Mouse (Mus musculus) thymus, postnatal 10 days (tissue): ENCODE results near the gene Snd1.

ENCODE experiments used
- DNase-seq, 2 experiments: peaks; one replicate each; pipeline ENCODE4 v3.0.0; 2021; ENCODE audit warnings: low spot score in 2 of 2

Snd1 gene

DNA sequence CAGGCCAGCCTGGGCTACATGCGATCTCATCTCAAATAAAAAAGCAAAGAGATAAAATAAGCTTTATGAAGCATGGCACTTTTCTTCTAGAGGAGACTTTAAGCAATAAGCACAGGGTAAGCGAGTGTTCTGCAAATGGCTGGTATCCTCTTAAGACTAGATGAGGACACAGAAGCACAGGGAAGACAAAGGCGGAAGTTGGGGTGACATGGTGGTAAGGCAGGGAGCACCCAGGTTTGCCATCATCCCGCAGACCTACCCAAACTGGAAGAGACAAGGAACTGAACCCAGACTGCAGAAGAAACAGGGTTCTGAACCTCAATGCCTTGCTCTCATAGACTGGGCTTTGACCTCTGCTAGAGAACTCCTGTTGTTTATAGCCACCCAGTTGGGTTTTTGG lies 119.8 kb downstream of the Snd1 start:
- DNase-seq: no peak

DNA sequence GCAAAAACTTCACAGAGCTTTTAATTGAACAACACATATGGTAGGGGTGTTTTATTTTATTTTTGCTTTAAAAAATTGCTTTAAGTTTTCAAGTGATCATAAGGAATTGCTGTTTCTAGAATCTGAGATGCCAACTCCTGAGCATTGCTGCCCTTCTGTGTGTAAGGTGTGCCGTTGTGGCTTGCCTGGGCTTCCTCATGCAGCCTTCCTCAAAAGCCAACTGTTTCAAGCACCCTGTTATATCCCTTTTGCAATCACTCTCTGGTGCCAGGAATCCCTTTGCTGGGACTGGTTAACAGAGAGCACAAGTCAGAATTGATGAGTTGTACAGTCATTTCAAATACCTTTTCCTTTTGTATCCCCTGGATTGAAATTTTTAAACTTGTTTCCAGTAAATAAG lies 120.3 kb downstream of the Snd1 start:
- no peak for DNase-seq

DNA sequence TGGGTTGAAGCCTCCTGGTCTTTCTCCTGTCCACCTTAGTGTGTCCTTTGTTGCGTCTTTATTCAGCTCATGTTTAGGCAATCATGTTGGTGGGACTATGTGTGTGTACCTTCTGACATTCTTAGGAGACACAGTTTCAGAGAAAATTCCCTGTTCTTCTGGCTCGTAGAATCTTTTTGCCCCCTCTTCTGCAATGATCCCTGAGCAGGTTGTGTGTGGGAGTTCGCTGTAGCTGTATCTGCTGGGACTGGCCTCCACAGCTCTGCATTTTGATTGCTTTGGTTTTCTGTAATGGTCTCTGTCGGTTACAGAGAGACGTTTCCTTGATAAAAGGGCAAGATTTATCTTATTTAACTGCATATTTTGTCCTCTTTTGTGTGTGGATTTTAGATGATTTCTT lies 122.3 kb downstream of the Snd1 start:
- DNase-seq: no peak

DNA sequence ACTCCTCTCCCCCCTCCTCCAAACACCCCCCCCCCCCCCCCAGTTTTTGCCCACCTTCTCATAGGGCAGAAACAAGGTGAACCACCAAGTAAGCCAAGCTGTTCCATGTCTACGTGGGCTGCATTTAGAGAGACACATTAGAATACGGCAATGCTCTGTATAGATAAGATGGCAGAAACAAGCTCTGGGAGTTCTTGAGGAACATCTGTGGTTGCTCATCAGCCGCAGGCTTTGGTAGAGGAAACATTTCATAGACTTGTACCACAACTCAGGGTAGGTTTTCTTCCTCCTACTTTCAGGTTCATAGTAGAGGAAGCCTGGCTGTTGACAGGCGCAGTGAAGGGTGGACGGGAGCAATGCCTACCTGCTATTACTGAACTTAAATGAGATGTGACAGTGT lies 124.2 kb downstream of the Snd1 start:
- DNase-seq: no peak

DNA sequence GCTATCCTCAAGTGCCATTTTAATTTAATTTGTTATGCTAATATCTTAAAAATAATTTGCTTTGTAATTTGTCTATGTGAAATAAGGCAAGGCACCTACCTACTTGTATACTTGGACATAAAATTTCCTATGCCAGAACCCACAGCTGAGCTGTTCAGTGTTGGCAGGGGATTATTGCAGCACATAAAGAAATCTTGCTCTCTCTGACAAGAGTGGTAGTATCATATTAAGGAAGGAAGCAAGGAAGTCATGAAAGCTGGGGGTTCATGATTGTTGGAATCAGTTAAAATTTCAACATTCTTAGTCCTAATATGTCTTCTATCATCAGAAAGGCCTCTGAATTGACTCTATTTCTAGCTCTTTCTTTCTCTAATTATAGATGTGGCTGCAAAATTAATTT lies 125.5 kb downstream of the Snd1 start:
- no peak for DNase-seq

DNA sequence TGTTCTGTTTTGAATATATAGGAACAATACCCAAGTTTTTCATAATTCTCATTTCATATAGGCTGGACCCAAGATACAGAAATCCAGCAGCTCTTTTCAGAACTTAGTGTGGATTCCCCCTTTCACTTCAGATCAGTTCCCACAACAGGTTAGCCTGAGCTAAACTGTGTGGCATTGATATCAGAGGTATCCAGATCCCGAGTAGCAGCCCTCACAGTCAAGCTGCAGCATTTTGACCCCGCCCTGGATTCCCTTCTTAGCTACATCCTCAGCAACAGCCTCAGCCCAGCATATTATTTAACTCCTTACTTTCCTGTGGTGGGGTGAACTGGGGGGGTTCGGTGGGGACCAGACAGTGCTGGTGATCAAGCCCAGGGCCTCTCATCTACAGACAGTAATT lies 128.5 kb downstream of the Snd1 start:
- DNase-seq: no peak

DNA sequence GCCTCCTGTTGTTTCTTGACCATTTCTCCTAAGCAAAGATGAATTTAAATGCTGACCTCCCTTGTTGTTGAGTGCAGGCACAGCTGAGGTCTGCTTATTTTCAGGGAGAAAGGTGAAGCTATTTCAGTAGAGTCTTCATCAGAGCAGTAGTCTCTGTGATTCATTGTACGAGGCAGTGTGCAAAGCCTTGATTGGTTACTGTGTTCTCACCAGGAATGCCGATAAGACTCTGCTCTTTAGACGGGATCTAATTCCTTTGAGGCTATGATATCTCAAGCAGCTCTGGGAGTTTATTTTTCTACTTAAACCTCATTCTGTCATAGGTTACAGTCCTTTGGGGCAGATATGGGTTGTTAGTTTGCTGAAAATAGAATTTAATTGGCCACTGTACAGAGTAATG lies 128.9 kb downstream of the Snd1 start:
- no peak for DNase-seq

DNA sequence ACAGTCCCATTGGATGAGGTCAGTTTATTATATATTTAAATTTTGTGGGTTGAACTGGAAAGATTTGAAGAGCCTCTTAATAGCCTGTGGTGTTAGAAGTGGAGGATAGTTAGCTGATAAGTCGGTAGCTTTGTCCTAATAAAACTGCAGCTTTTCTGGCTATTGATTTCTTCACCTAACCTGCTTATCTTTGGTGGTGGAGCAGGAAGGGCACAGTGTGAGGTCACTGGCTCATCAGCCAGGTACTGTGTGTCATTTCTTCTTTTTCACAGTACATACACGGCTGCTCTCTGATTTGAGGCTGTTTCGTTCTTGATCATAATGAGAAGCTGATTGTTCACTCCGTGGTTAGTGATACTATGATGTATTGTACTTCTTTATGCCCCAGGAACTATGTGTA lies 134.4 kb downstream of the Snd1 start:
- no peak for DNase-seq

DNA sequence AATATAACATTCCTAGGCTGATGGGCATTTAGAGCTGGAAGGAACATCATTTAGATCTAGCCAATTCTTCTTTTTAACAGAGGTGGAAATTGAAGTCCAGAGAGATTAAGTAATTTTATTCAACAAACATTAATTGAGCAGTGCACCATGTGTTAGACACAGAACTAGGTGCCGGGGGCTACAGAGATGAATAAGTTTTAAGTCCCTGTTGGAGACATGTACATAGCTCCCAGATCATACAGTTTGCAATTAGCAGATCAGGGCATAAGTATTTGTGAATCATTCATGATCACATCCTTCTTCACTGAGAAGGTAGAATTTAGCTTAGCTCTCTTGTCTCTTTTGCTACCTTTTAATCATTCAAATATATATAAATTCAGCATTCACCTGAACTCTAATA lies 135.2 kb downstream of the Snd1 start:
- no peak for DNase-seq

DNA sequence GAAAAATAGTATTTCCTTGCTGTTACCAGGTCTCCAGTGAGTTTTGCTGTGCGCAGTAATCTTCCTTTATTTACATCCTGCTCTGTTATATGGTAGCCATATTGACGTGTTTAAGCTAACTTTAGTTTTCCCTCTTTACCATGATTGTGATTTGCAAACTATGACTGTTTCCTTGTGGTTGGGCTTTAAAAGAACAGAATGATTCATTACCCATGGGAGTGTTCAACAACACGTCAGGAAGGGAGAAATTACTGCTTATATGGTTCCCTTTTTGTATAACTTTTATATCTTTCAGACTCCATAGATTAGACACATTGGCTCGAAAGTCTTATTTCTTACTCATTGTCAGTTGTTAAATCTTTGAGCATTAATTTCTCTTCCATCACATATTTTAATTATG lies 138.5 kb downstream of the Snd1 start:
- no peak for DNase-seq

DNA sequence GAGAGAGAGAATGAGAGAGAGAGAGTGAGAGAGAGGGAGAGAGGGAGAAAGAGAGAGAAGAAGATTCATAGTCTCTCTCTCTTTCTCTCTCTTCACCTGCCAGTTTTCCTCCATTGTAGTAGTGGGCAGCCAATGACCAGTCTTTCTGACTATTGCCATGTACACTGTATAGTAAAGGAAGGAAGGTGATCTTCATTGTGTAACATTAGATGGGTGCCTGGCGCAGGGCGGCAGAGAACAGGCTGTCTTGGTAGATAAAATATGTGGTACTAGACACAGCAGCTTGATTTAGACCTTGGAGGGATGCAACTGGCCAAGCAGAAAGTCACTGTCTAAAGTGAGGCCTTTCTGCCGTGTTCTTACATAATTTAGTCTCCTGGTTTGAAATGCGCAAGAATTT lies 139.9 kb downstream of the Snd1 start:
- no peak for DNase-seq

DNA sequence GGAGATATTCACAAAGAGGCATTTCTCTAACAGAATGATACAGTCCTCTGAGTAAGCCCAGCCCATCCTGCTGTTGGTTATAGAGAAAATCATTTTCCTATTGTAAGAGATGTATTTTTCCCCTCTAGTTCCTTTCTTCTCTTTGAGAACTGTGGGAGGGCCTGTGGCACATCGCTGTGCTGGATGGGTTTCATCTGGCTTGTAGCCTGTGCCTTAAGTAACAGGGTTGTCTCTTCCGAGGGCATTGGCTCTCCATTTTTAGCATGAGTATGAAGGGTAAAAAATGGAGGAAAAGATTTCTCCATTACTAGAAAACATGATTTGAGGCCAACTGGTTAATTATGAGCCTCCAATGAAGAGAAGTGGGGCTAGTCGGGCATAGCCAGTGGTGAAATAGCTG lies 140.5 kb downstream of the Snd1 start:
- DNase-seq: no peak

DNA sequence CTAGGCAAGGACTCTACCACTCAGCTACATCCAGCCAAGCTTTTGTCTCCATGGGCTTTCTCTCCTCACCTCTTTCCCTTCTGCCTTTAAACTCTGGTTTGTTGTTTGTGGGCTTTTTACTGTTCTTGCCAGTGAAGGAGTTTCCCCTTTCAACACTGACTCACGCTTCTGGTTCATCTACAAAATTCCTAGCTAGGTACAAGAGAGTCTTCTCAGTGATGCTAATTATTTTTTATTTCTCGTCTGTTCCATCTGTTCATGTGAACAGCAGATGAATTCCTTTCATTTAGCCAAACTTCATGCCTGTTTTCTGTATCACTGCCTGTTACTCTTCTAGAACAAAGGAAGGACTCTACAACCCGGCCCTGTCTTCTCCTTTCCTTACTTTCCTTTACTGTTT lies 141.0 kb downstream of the Snd1 start:
- no peak for DNase-seq

DNA sequence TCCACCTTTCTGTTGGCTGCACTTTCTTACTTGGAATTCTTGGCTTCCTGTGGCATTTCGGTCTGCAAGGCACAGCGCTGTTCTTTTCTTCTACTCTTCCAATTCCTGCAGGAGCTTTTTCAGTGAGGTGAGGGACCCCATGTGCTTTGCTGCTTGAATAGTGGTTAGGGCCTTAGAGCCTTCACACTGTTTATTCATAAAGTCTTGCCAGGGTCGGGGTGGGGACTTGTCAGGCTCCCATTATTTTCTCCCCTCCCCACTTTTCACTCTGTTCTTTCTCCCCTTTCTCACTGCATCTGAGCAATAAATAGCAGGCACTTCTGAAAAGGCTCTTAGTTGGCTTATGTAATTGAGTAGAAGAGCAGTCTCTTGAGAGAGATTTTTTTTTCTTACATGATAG lies 143.4 kb downstream of the Snd1 start:
- no peak for DNase-seq

DNA sequence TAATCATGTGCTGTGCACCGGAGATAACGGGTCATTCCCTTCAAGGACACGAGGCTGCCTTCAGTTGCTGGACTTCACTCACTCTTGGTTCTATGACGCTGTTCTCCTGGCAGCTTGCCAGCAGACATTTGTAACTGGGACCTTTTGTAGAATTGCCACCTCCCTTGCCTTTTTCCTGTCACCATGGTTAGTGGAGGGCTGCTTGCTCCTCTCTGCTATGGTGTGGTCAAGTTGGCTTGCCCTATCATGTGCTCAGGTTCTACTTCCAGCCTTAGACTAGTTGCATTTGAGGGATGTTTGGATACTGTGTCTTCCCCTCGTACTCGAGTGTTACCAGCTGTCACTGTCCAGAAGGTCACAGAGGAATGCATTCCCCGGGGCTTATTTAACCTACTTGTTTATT lies 143.8 kb downstream of the Snd1 start:
- no peak for DNase-seq

DNA sequence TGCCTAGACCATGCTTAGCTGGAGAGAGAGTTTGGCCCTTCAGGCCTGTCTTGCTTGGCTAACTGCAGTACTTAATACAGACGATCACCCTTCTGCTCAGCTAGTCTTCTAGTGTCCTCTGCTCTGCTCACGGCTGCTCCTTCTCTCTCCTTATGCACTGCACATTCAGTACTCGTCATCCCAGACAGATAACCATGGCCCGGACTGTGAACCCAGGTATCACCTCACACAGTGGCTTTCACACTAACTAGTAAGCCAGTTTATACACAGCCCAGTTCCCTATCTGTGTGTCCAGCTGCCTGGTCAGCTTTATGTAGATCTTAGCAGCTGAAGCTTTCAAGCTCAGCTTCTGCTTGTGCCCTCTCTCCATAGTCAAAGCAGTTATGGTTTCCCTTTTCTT lies 146.5 kb downstream of the Snd1 start:
- no peak for DNase-seq

DNA sequence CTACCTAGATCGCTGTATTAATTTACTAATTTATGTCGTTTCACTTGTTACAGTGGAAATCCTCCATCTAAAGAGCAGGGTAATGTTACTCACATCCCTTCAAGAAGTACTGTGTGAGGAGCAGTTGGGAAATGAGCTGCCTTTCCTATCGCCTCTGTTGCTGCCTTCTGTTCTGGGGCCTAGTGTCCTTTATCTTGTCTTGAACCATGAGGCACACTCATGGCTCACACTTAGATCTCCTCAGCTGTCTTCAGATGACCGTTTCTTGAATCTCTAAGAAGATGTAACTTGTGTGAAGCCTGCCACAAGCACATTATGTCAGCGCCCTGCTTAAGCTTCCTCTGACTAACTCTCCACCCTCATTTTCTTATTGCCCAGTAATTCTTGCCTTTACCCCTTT lies 147.0 kb downstream of the Snd1 start:
- no peak for DNase-seq

DNA sequence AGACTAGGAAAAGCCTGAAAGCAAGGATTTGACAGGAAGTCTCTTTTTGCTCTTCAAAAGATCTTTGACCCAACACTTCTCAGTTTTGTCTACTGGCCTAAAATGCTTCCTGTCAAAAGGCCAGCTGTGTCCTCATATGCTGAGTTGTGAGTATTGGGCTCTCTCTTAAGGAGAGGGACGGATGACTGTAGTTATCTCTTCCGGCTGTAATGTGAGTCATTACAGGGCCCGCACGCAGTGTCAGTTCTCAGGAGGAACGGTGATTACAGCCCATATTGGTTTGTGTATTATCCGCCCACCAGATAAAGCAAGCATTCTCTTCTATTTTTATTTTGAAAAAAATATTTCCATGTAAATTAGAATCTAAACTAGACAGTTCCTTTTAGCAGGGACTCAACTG lies 147.6 kb downstream of the Snd1 start:
- no peak for DNase-seq

DNA sequence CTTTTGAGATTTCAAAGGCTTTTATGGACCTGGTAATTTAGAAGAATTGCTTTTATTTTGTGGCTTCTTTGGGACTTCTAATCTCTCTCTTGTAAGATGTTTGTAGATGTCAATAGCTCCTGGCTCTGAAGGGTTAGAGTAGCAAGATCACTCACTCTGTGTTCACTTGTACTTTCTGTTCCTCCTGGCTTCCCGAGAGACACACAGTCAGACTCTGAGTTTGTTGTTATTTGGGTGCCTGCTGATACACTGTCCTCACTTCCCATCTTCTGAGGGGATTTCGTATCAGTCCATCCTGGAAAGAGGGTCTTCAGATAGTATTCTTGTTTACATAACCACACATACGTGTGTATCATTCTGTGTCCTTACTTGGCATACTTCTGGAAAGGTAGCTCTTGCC lies 148.0 kb downstream of the Snd1 start:
- no peak for DNase-seq

DNA sequence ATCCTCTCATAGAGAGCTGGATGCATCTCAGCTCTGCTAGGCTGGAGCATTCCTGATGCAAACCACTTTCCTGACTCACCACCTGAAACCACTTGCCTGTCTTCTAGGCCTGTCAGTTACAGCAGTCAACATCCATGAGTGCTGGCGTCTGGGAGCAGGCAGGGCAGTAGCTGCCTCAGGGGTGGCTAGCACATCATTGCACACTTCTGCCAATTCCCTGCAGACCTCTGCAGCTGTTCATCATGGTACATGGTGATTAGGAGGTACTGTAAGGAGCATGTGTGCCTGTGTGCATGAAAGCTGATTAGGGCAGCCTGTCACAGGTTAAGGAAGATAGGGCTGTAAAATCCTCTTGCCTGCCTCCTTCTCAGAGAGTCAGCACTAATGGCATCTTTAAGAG lies 153.5 kb downstream of the Snd1 start:
- DNase-seq: no peak

DNA sequence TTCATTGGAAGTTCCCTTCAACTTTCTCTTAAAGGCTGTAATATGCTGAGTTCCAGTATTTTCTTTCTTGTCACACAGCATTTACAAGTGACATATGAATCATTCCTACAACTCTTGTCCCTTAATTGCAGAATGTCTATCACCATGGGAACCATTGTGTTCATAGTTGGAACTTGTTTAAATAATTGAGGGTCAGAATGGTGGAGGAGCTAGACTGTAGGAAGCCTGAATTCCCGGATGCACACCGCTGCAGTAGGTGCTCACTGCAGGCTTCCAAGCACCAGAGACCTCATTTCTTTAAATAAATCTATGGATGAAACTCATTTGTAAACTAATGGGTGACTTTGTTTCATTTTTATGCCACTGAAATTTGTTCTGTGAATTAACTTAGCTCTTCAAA lies 154.9 kb downstream of the Snd1 start:
- no peak for DNase-seq

DNA sequence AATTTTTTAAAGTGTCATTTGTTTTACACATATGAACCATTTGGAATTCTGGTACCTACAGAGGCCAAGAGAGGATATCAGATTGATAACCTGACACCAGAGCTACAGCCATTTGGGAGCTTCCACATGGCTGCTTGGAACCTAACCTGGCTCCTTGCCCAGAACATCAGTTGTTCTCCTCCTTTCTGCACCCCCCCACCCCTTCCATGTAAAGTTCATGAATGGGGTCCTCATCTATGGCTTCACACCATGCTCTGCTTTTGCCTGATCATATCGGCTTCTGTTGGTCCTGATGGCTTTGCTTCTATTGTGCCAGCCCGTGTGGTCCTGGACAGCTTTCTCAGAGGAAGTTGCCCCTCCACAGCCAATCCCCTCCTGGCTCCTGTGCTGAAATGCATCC lies 156.0 kb downstream of the Snd1 start:
- DNase-seq: no peak

DNA sequence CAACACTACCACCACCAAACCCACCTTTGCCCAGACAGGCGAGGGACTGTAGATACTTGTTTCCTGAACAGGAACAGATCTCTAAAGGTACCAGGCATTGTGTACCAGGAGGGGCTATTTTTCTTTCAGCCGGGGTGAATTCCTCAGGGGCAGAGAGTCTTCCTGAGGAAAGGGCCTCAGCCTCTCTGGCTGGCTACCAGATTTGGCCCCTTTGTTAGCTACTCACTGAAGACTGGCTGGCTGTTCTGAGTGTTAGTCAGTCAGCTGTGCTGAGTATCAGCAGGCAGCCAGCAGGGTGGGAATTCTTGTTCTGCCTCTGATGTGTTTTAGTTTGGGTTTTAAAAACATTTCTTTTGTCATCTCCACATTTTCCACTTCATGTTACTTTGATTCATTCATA lies 158.2 kb downstream of the Snd1 start:
- DNase-seq: no peak

DNA sequence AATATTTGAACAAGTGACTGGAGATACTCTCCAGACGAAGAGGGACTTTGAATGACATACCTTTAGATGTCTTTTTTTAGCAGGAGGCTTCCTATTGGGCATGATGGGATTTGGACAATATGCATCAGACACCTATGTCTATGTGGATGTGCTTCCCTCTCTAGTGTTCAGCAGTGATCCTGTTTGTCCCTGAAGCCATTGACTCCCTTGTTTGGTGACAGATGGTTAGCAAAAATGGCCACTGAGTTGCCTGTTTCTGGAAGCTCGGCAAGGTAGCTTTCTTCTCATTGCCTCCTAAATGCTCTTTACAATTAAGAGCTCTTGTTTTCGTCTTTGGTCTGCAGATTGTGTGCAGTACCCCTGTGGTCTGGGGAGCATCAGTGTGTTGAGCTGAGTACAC lies 158.7 kb downstream of the Snd1 start:
- no peak for DNase-seq

DNA sequence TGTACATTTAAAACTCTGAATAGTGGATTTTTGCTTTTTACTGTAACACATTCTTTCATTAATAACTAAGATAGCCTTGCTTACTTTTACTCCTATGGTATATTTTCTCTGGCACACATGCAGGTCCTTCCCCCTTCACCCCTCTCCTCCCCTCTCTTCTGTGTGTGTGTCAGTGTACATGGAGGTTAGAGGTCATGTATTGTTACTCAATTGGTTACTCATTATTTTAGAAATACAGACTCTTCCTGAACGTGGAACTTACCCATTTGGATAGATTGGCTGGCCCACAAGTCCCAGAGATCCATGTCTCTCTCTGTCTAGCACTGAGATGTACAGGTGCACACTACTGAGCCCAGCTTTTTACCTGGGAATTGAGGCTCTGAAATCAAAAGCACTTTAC lies 160.2 kb downstream of the Snd1 start:
- no peak for DNase-seq
